ENCODE assay signal across 9 mouse cellular contexts in genomic region chr5:130938911-130939608, GRCm38 (mm10).
DNase-seq lines count a peak whose midpoint lies in the region; ATAC-seq and TF ChIP-seq lines count a peak whose summit lies in the region.
"Had no signal": no experiment of that assay in that cellular context is flagged by ENCODE, and none has a peak within 500 bp of the region (broad histone marks: within the 10 kb centered on the region; RNA-seq: fewer than 3 reads in every experiment).

No protein-coding gene starts in this region.

- H3K4me2 ChIP-seq in hindbrain, embryonic 16.5 days (ENCODE audit: low read length), result no peak overlapping the region
- H3K4me2 ChIP-seq in liver, postnatal 0 days (ENCODE audit: low read depth, low read length), result no peak overlapping the region
- H3K4me2 ChIP-seq: neural tube, embryonic 12.5 days had no signal

- no peak overlapping the region; the same call in 1 of the 2 replicates for H3K9ac ChIP-seq in hindbrain, embryonic 16.5 days (ENCODE audit: low read depth, low read length)
- H3K9ac ChIP-seq in liver, postnatal 0 days (replicated peaks), result no peak overlapping the region
- H3K9ac ChIP-seq: neural tube, embryonic 12.5 days had no signal

- ATAC-seq in hindbrain, embryonic 16.5 days, result peak; percentile 34; the same call in 1 of the 2 replicates
- ATAC-seq in liver, postnatal 0 days, result no peak

- peak overlapping the region; percentile 66 for H3K27ac ChIP-seq in hindbrain, embryonic 16.5 days (ENCODE audit: low read depth, low read length)
- H3K27ac ChIP-seq in liver, postnatal 0 days (ENCODE audit: low read depth), result no peak overlapping the region
- H3K27ac ChIP-seq: neural tube, embryonic 12.5 days had no signal

- TF ChIP-seq CTCF in liver, postnatal 0 days (IDR thresholded peaks at IDR 0.05; ENCODE audit: low read depth), result no peak

- no peak overlapping the region for H3K4me3 ChIP-seq in hindbrain, embryonic 16.5 days (ENCODE audit: low read length)
- H3K4me3 ChIP-seq in liver, postnatal 0 days (ENCODE audit: low read depth, low read length), result no peak overlapping the region
- H3K4me3 ChIP-seq: neural tube, embryonic 12.5 days had no signal

- no peaks in the 10 kb centered on the region for H3K9me3 ChIP-seq in hindbrain, embryonic 16.5 days (ENCODE audit: control insufficient read depth, low read length)
- no peaks in the 10 kb centered on the region for H3K9me3 ChIP-seq in liver, postnatal 0 days (ENCODE audit: low read length)
- H3K9me3 ChIP-seq: neural tube, embryonic 12.5 days had no signal

- H3K4me1 ChIP-seq in hindbrain, embryonic 16.5 days (ENCODE audit: control insufficient read depth, insufficient read depth, low read depth, low read length), result peaks cover 12% of the 10 kb centered on the region
- no peaks in the 10 kb centered on the region for H3K4me1 ChIP-seq in liver, postnatal 0 days (ENCODE audit: insufficient read depth)

- no peaks in the 10 kb centered on the region for H3K27me3 ChIP-seq in hindbrain, embryonic 16.5 days (replicated peaks; ENCODE audit: control insufficient read depth, insufficient read depth, low read length)
- H3K27me3 ChIP-seq in liver, postnatal 0 days (ENCODE audit: insufficient read depth, low read length), result no peaks in the 10 kb centered on the region
- H3K27me3 ChIP-seq: neural tube, embryonic 12.5 days had no signal

- WGBS in hindbrain, embryonic 16.5 days, result 13% methylated on average over 4 of the region's 4 CpGs
- WGBS in liver, postnatal 0 days (ENCODE audit: insufficient replicate concordance), result 59% methylated on average over 4 of the region's 4 CpGs

- TF ChIP-seq EP300 in liver, postnatal 0 days (IDR thresholded peaks at IDR 0.05; ENCODE audit: low read depth), result no peak

- H3K36me3 ChIP-seq in hindbrain, embryonic 16.5 days (ENCODE audit: control insufficient read depth, insufficient read depth, low read length), result no peaks in the 10 kb centered on the region
- no peaks in the 10 kb centered on the region for H3K36me3 ChIP-seq in liver, postnatal 0 days (replicated peaks; ENCODE audit: insufficient read depth, low read length)
- H3K36me3 ChIP-seq: neural tube, embryonic 12.5 days had no signal

- peak; percentile 28 for DNase-seq in kidney, postnatal 10 days
- DNase-seq in kidney, adult 9 months, result no peak
- peak; percentile 94 to 96 for DNase-seq in cerebellum, postnatal 10 days
- peak; percentile 23 to 25 for DNase-seq in frontal cortex, postnatal 10 days (ENCODE audit: low spot score in 2 of 2)
- DNase-seq in lung, postnatal 36 days, result peak; percentile 3
- no peak for DNase-seq in urinary bladder, postnatal 10 days (ENCODE audit: low spot score)
- no peak for DNase-seq in liver, postnatal 0 days

Comparison
In these comparisons a context has a peak if more than half of its experiments do, and no peak if none do; other contexts are left out.
1. DNase-seq: peak in kidney, postnatal 10 days (single experiment), cerebellum, postnatal 10 days (2 of 2), frontal cortex, postnatal 10 days (2 of 2) and lung, postnatal 36 days (single experiment); none in kidney, adult 9 months (single experiment), urinary bladder, postnatal 10 days (single experiment) and liver, postnatal 0 days (single experiment).